Mouse (Mus musculus): Measurements from ENCODE around the gene Oser1. TPM values are rescaled to one million over a fixed set of nuclear protein-coding genes. Genes with fewer than 3 reads are reported as not detected.
"Not testable (repeated sequence)": the region's sequence is repeated elsewhere in the genome, so short reads cannot be mapped to it uniquely, and the experiment has no call there.

The Oser1 gene
- polyA plus RNA-seq, 1 experiment from 2014 or later, result 64.5 TPM

DNA sequence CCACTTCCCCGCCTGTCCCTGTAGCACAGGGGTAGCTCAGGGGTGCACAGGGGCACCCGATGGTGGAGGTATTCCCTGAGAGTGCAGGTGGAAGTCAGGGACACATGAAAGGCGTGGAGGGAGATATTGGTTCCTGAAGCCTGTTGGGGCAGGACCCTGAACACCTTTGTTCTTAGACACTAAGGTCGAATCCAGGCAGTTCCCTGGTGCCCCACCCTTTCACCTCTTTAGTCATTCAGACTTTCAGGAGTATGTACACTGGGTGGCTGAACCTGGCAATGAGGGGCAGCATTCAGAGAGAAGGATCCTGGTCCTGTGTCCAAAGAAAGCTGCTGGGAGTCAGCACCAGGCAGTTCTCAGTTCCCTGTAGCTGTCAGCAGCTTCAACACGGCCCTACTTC, 37.9 kb upstream of the Oser1 start:
- Histone ChIP-seq H3K27me3 (replicated peaks; ENCODE audit: control insufficient read depth, insufficient read depth, low read length) (peaks cover 15% of the 10 kb centered on the region; the same call in 1 of the 2 replicates), H3K4me2 (replicated peaks; ENCODE audit: low read depth) (no peak overlapping the region), H3K9ac (ENCODE audit: low read depth, low read length) (no peak overlapping the region), H3K4me3 (ENCODE audit: low read depth, low read length) (no peak overlapping the region), H3K4me1 (replicated peaks; ENCODE audit: control insufficient read depth, insufficient read depth, low read length) (no peaks in the 10 kb centered on the region), H3K36me3 (ENCODE audit: control insufficient read depth, insufficient read depth) (peaks cover 7% of the 10 kb centered on the region; the same call in 1 of the 2 replicates), H3K27ac (ENCODE audit: low read depth, low read length) (no peak overlapping the region), H3K9me3 (ENCODE audit: control insufficient read depth) (no peaks in the 10 kb centered on the region)
- no peak for TF ChIP-seq CTCF (IDR thresholded peaks at IDR 0.05; ENCODE audit: low read depth)
- no peak for ATAC-seq
- 33% methylated on average over 5 of the region's 5 CpGs for WGBS

DNA sequence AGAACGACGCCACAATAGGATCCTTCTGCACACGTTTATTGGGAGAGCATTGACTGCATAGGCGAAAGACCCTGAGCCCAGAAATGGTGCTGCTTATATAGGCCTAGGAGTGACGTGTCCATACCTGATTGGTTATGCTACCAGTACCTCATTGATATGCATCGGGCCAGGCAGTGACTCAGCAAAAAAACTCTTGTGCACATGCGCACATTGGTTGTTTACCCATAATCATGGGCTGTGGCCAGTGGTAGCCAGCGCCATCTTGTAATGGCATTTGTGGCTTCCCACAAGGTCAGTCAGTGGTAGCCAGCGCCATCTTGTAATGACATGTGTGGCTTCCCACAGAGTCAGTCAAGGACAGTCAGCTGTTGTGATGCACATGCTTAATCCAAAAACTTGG, 36.8 kb upstream of the Oser1 start:
- not testable (repeated sequence) for H3K36me3 ChIP-seq (ENCODE audit: control insufficient read depth, insufficient read depth); H3K27ac ChIP-seq (ENCODE audit: low read depth, low read length); ATAC-seq; H3K9me3 ChIP-seq (ENCODE audit: control insufficient read depth); H3K4me2 ChIP-seq (replicated peaks; ENCODE audit: low read depth); H3K9ac ChIP-seq (ENCODE audit: low read depth, low read length); H3K4me3 ChIP-seq (ENCODE audit: low read depth, low read length); H3K4me1 ChIP-seq (replicated peaks; ENCODE audit: control insufficient read depth, insufficient read depth, low read length)
- 96% methylated on average over 9 of the region's 9 CpGs for WGBS
- H3K27me3 ChIP-seq (replicated peaks; ENCODE audit: control insufficient read depth, insufficient read depth, low read length), result peaks cover 15% of the 10 kb centered on the region; the same call in 1 of the 2 replicates

DNA sequence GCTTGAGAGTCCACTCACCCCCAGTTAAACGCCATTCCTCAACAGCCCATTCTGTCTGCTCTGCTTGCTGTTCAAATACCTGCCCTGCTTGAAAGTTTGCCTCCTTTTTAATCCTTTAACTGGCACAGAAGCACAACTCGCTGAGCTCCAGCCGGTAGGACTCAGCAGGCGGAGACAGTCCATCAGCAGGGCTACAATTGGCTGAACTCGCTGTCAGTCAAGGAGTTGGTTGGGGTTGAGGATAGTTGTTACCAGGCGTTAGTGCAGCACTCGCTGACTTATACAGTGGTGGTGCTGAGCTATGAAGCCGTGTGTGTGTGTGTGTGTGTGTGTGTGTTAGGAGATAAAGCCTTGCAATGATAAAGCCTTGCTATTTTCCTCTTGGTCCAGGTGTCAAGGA, 36.1 kb upstream of the Oser1 start:
- WGBS, result 91% methylated on average over 8 of the region's 8 CpGs
- Histone ChIP-seq H3K4me3 (ENCODE audit: low read depth, low read length) (no peak overlapping the region), H3K27ac (ENCODE audit: low read depth, low read length) (no peak overlapping the region), H3K4me2 (replicated peaks; ENCODE audit: low read depth) (no peak overlapping the region), H3K9ac (ENCODE audit: low read depth, low read length) (no peak overlapping the region), H3K4me1 (replicated peaks; ENCODE audit: control insufficient read depth, insufficient read depth, low read length) (no peaks in the 10 kb centered on the region), H3K27me3 (replicated peaks; ENCODE audit: control insufficient read depth, insufficient read depth, low read length) (peaks cover 15% of the 10 kb centered on the region; the same call in 1 of the 2 replicates), H3K9me3 (ENCODE audit: control insufficient read depth) (no peaks in the 10 kb centered on the region), H3K36me3 (ENCODE audit: control insufficient read depth, insufficient read depth) (peaks cover 4% of the 10 kb centered on the region; the same call in 1 of the 2 replicates)
- no peak for ATAC-seq
- TF ChIP-seq CTCF (IDR thresholded peaks at IDR 0.05; ENCODE audit: low read depth), result no peak

DNA sequence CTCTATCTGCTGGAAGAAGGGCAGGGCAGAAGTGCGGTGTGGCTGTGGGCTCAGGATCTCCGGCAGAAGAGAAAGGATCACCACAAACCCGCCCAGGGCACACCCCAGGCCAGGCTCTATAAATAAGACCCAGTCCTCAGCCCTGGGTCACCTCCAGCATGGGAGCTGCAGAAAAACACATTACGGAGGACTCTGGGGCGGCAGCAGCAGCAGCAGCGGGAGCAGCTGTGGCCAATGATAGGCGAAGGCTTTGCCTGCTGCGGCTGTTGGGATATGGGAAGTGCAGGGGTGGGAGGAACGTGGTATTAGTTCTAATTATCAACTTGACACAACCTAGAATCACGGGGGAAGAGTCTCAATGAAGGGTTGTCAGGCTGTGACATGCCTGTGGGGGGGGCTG, 34.9 kb upstream of the Oser1 start:
- H3K4me3 ChIP-seq (ENCODE audit: low read depth, low read length), result no peak overlapping the region
- TF ChIP-seq CTCF (IDR thresholded peaks at IDR 0.05; ENCODE audit: low read depth), result no peak
- H3K4me2 ChIP-seq (replicated peaks; ENCODE audit: low read depth), result no peak overlapping the region
- WGBS, result 32% methylated on average over 10 of the region's 10 CpGs
- H3K27me3 ChIP-seq (replicated peaks; ENCODE audit: control insufficient read depth, insufficient read depth, low read length), result peaks cover 15% of the 10 kb centered on the region; the same call in 1 of the 2 replicates
- ATAC-seq, result no peak
- no peaks in the 10 kb centered on the region for H3K36me3 ChIP-seq (ENCODE audit: control insufficient read depth, insufficient read depth)
- no peak overlapping the region for H3K27ac ChIP-seq (ENCODE audit: low read depth, low read length)
- no peaks in the 10 kb centered on the region for H3K4me1 ChIP-seq (replicated peaks; ENCODE audit: control insufficient read depth, insufficient read depth, low read length)
- no peaks in the 10 kb centered on the region for H3K9me3 ChIP-seq (ENCODE audit: control insufficient read depth)
- no peak overlapping the region for H3K9ac ChIP-seq (ENCODE audit: low read depth, low read length)

DNA sequence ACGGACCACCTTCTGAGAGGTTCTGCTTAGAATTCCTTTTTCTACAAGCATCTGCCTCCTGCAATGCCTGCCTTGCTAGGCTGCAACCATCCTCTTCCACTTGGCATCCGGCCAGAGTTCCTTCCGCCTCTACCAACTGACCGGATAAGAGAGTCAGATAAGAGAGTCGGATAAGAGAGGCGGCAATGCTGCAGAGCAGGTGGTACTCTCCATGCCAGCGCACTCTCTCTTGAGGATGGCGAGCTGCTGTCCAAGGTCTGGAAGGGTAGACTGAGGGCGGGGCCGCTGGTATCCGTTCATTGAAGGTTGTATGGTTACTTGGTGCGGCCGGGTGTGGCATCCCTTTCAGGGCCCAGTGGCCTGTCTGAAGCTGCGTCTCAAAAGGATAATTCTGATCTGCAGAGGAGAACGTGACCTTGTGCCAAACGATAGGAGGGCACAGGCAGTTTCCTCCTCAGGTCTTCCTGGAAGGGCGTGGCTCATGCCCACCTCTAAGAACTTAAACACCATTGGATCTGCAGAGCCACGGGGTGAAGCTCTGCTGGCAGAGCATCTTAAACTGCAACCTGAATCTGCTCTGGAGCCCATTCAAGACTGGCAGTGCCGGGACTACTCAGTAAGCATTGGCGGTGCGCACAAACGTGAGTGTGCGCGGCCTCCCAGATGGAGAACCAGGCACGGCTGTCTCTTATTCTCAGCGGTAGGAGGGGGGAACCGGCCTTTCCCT, 34.2 kb upstream of the Oser1 start:
- 40% methylated on average over 27 of the region's 27 CpGs for WGBS
- ATAC-seq, result peak; percentile 58

DNA sequence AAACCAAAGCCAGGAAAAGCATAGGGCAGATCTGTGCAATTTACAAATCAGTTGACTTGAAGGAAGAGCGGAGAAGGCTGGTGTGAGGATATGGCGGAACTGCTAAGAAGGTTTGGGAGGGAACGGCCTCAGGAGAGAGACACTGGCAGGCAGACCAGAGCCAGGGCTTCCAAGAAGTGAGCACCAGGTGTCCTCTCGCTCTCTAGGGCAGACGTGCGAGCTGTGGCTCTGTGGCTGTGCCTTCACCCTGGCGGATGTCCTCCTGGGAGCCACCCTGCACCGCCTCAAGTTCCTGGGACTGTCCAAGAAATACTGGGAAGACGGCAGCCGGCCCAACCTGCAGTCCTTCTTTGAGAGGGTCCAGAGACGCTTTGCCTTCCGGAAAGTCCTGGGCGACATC, 28.9 kb upstream of the Oser1 start:
- H3K36me3 ChIP-seq (ENCODE audit: control insufficient read depth, insufficient read depth), result no peaks in the 10 kb centered on the region
- H3K27ac ChIP-seq (ENCODE audit: low read depth, low read length), result no peak overlapping the region
- H3K4me2 ChIP-seq (replicated peaks; ENCODE audit: low read depth), result no peak overlapping the region
- TF ChIP-seq CTCF (IDR thresholded peaks at IDR 0.05; ENCODE audit: low read depth), result no peak
- WGBS, result 77% methylated on average over 13 of the region's 13 CpGs
- H3K9ac ChIP-seq (ENCODE audit: low read depth, low read length), result no peak overlapping the region
- no peaks in the 10 kb centered on the region for H3K9me3 ChIP-seq (ENCODE audit: control insufficient read depth)
- H3K27me3 ChIP-seq (replicated peaks; ENCODE audit: control insufficient read depth, insufficient read depth, low read length), result 0 out of 2 replicates have a peak, but pooled peaks cover 4% of the 10 kb centered on the region
- H3K4me1 ChIP-seq (replicated peaks; ENCODE audit: control insufficient read depth, insufficient read depth, low read length), result no peaks in the 10 kb centered on the region
- ATAC-seq, result no peak
- H3K4me3 ChIP-seq (ENCODE audit: low read depth, low read length), result no peak overlapping the region

More for the DNA sequence above, 34.2 kb upstream of the Oser1 start:
- H3K4me3 ChIP-seq (ENCODE audit: low read depth, low read length), result no peak overlapping the region
- H3K4me1 ChIP-seq (replicated peaks; ENCODE audit: control insufficient read depth, insufficient read depth, low read length), result no peaks in the 10 kb centered on the region
- H3K36me3 ChIP-seq (ENCODE audit: control insufficient read depth, insufficient read depth), result no peaks in the 10 kb centered on the region
- no peak overlapping the region for H3K27ac ChIP-seq (ENCODE audit: low read depth, low read length)
- no peak overlapping the region for H3K4me2 ChIP-seq (replicated peaks; ENCODE audit: low read depth)
- peaks cover 15% of the 10 kb centered on the region; the same call in 1 of the 2 replicates for H3K27me3 ChIP-seq (replicated peaks; ENCODE audit: control insufficient read depth, insufficient read depth, low read length)
- TF ChIP-seq CTCF (IDR thresholded peaks at IDR 0.05; ENCODE audit: low read depth), result no peak
- H3K9ac ChIP-seq (ENCODE audit: low read depth, low read length), result no peak overlapping the region
- H3K9me3 ChIP-seq (ENCODE audit: control insufficient read depth), result no peaks in the 10 kb centered on the region
